Mouse (Mus musculus) embryonic facial prominence, embryonic 11.5 days (tissue): ENCODE data around the gene Enc1. TPM values are rescaled to one million over a fixed set of nuclear protein-coding genes. Genes with fewer than 3 reads are reported as not detected.

Experiments
- ATAC-seq: fragments of 200-750 bp; cut with Nextera tagmentation; replicated peaks from 2 replicates; pipeline ENCODE4 v1.8.0; 2017; ENCODE audit warnings: low read depth; ENCODE audit not compliant: insufficient number of reproducible peaks, low FRiP score, low TSS enrichment
- DNase-seq: peaks from one replicate; pipeline ENCODE4 v3.0.0-alpha.2; 2015; ENCODE audit warnings: low spot score
- H3K27ac ChIP-seq: fragments of 300-500 bp; sonication (generic); replicated peaks from 2 replicates; pipeline ENCODE4 v1.5.1; 2014; ENCODE audit warnings: mild to moderate bottlenecking, low read depth, low read length, control low read depth
- H3K27me3 ChIP-seq: fragments of 300-500 bp; sonication (generic); 2 replicates; pipeline ENCODE4 v1.6.1; 2014; ENCODE audit warnings: mild to moderate bottlenecking, low read length, moderate library complexity, mixed read lengths; ENCODE audit not compliant: control insufficient read depth, insufficient read depth
- H3K36me3 ChIP-seq: fragments of 300-500 bp; sonication (generic); replicated peaks from 2 replicates; pipeline ENCODE4 v1.6.1; 2014; ENCODE audit warnings: low read depth, mild to moderate bottlenecking, low read length, moderate library complexity, mixed read lengths; ENCODE audit not compliant: control insufficient read depth, insufficient read depth
- H3K4me1 ChIP-seq: fragments of 300-500 bp; sonication (generic); 2 replicates; pipeline ENCODE4 v1.6.1; 2014; ENCODE audit warnings: low read length, mixed read lengths; ENCODE audit not compliant: control insufficient read depth, insufficient read depth
- H3K4me2 ChIP-seq: fragments of 300-500 bp; sonication (generic); 2 replicates; pipeline ENCODE4 v1.6.1; 2014; ENCODE audit warnings: low read depth, mild to moderate bottlenecking, control low read depth, low read length, moderate library complexity
- H3K4me3 ChIP-seq: fragments of 300-500 bp; sonication (generic); 2 replicates; pipeline ENCODE4 v1.5.1; 2014; ENCODE audit warnings: low read depth, low read length, control low read depth
- H3K9ac ChIP-seq: fragments of 300-500 bp; sonication (generic); replicated peaks from 2 replicates; pipeline ENCODE4 v1.6.1; 2014; ENCODE audit warnings: mild to moderate bottlenecking, control low read depth, low read length
- H3K9me3 ChIP-seq: fragments of 300-500 bp; sonication (generic); replicated peaks from 2 replicates; pipeline ENCODE4 v1.6.1; 2016; ENCODE audit warnings: mild to moderate bottlenecking, low read length, inconsistent platforms, mixed read lengths; ENCODE audit not compliant: control insufficient read depth
- WGBS: fragments of 180-500 bp; shearing (Covaris S2); extraction: QIAGEN DNeasy Blood & Tissue Kit; methylation state at CpG from one replicate; pipeline ENCODE4 v1.1.7; 2014; 5-methylcytosine and 5-hydroxymethylcytosine counted together
- polyA plus RNA-seq: library from polyadenylated mRNA; unstranded; fragments of >200 nt; fragmentation: Nextera tagmentation; extraction: Ambion mirVana; gene quantifications from 2 replicates; pipeline ENCODE4 v1.2.1, GENCODE M21; 2014

The Enc1 gene
- polyA plus RNA-seq: 8.3 and 10.5 TPM in 2 replicates

GRCm38 (mm10) chr13:97240965-97241786 lies at the start of gene Enc1:
Gene Enc1 (plus strand): TSS chr13:97241105.
- no peaks in the 10 kb centered on the region for H3K4me1 ChIP-seq
- H3K36me3 ChIP-seq: peaks cover 5% of the 10 kb centered on the region
- H3K27me3 ChIP-seq: no peaks in the 10 kb centered on the region
- H3K27ac ChIP-seq: peak within 1 kb of the TSS; percentile 95
- peak within 1 kb of the TSS; percentile 91 for H3K9ac ChIP-seq
- under 1% methylated on average over 88 of the region's 89 CpGs for WGBS
- H3K9me3 ChIP-seq: no peaks in the 10 kb centered on the region
- peak; percentile 97 for DNase-seq
- peak within 1 kb of the TSS; percentile 78 for H3K4me2 ChIP-seq
- peak within 1 kb of the TSS; percentile 87 for H3K4me3 ChIP-seq
- peak; percentile 89 for ATAC-seq

GRCm38 (mm10) chr13:97192649-97193048 lies 48.3 kb upstream of the Enc1 start:
- Histone ChIP-seq H3K4me1 (no peaks in the 10 kb centered on the region), H3K36me3 (no peaks in the 10 kb centered on the region), H3K9me3 (no peaks in the 10 kb centered on the region), H3K27me3 (no peaks in the 10 kb centered on the region), H3K9ac (no peak overlapping the region), H3K4me2 (no peak overlapping the region), H3K27ac (no peak overlapping the region), H3K4me3 (no peak overlapping the region)
- no peak for ATAC-seq
- WGBS: 89% methylated on average over 11 of the region's 11 CpGs
- no peak for DNase-seq

GRCm38 (mm10) chr13:97193420-97193819 lies 47.5 kb upstream of the Enc1 start:
- H3K4me1 ChIP-seq: no peaks in the 10 kb centered on the region
- no peak overlapping the region for H3K4me2 ChIP-seq
- WGBS: 73% methylated on average over 7 of the region's 7 CpGs
- H3K36me3 ChIP-seq: no peaks in the 10 kb centered on the region
- no peak for DNase-seq
- no peaks in the 10 kb centered on the region for H3K9me3 ChIP-seq
- no peak overlapping the region for H3K9ac ChIP-seq
- H3K27ac ChIP-seq: no peak overlapping the region
- no peaks in the 10 kb centered on the region for H3K27me3 ChIP-seq
- no peak overlapping the region for H3K4me3 ChIP-seq
- no peak for ATAC-seq

- no peak overlapping the region for H3K27ac ChIP-seq
- no peaks in the 10 kb centered on the region for H3K36me3 ChIP-seq
- ATAC-seq: no peak
- 58% methylated on average over 12 of the region's 12 CpGs for WGBS
- H3K9me3 ChIP-seq: no peaks in the 10 kb centered on the region
- no peaks in the 10 kb centered on the region for H3K4me1 ChIP-seq
- no peak for DNase-seq
- no peak overlapping the region for H3K4me2 ChIP-seq
- no peak overlapping the region for H3K9ac ChIP-seq
- H3K27me3 ChIP-seq: no peaks in the 10 kb centered on the region
- H3K4me3 ChIP-seq: no peak overlapping the region
These were observed 44.5 kb upstream of the Enc1 start for GRCm38 (mm10) chr13:97196186-97196924.

- H3K9me3 ChIP-seq: no peaks in the 10 kb centered on the region
- WGBS: 90% methylated on average over 2 of the region's 2 CpGs
- no peak overlapping the region for H3K9ac ChIP-seq
- no peak for ATAC-seq
- H3K27me3 ChIP-seq: no peaks in the 10 kb centered on the region
- no peak for DNase-seq
- H3K4me2 ChIP-seq: no peak overlapping the region
- H3K36me3 ChIP-seq: no peaks in the 10 kb centered on the region
- H3K27ac ChIP-seq: no peak overlapping the region
- H3K4me3 ChIP-seq: no peak overlapping the region
- H3K4me1 ChIP-seq: no peaks in the 10 kb centered on the region
These were observed 44.0 kb upstream of the Enc1 start for GRCm38 (mm10) chr13:97196925-97197218.

- H3K9me3 ChIP-seq: no peaks in the 10 kb centered on the region
- no peaks in the 10 kb centered on the region for H3K36me3 ChIP-seq
- no peaks in the 10 kb centered on the region for H3K27me3 ChIP-seq
- WGBS: under 1% methylated on average over 45 of the region's 45 CpGs
- peak; percentile 87 for DNase-seq
- peak within 1 kb of the TSS; percentile 71 for H3K9ac ChIP-seq
- peak within 1 kb of the TSS; percentile 81 for H3K4me2 ChIP-seq
- peak; percentile 79 for ATAC-seq
- no peaks in the 10 kb centered on the region for H3K4me1 ChIP-seq
- no peak within 1 kb of the TSS for H3K27ac ChIP-seq
- peak within 1 kb of the TSS; percentile 49 for H3K4me3 ChIP-seq
These were observed 42.9 kb upstream of the Enc1 start, which contains the start of gene Hexb for GRCm38 (mm10) chr13:97197932-97198562. Gene Hexb (minus strand): TSS chr13:97198357.

- H3K9me3 ChIP-seq: no peaks in the 10 kb centered on the region
- H3K27me3 ChIP-seq: no peaks in the 10 kb centered on the region
- WGBS: 83% methylated on average over 2 of the region's 2 CpGs
- no peak overlapping the region for H3K4me3 ChIP-seq
- ATAC-seq (no peak), DNase-seq (no peak)
- no peaks in the 10 kb centered on the region for H3K4me1 ChIP-seq
- no peaks in the 10 kb centered on the region for H3K36me3 ChIP-seq
- H3K4me2 ChIP-seq: no peak overlapping the region
- no peak overlapping the region for H3K9ac ChIP-seq
- H3K27ac ChIP-seq: no peak overlapping the region
These were observed 41.8 kb upstream of the Enc1 start for GRCm38 (mm10) chr13:97199123-97199522.

- no peak for ATAC-seq
These were observed 39.8 kb upstream of the Enc1 start for GRCm38 (mm10) chr13:97201076-97201475.

More at GRCm38 (mm10) chr13:97201076-97201475, 39.8 kb upstream of the Enc1 start:
- Histone ChIP-seq H3K27me3 (no peaks in the 10 kb centered on the region), H3K4me1 (no peaks in the 10 kb centered on the region), H3K9me3 (no peaks in the 10 kb centered on the region), H3K9ac (no peak overlapping the region), H3K27ac (no peak overlapping the region), H3K4me3 (no peak overlapping the region), H3K4me2 (no peak overlapping the region), H3K36me3 (no peaks in the 10 kb centered on the region)
- 66% methylated on average over 7 of the region's 7 CpGs for WGBS
- DNase-seq: no peak
